Mouse (Mus musculus) forebrain, embryonic 11.5 days (tissue): Measurements from ENCODE around the gene Tspan12. TPM values are rescaled to one million over a fixed set of nuclear protein-coding genes. Genes with fewer than 3 reads are reported as not detected.
"Not testable (repeated sequence)": the region's sequence is repeated elsewhere in the genome, so short reads cannot be mapped to it uniquely, and the experiment has no call there.

Experiments
- ATAC-seq: fragments of 200-750 bp; cut with Nextera tagmentation; replicated peaks from 2 replicates; pipeline ENCODE4 v1.8.0; 2017; ENCODE audit warnings: moderate TSS enrichment; ENCODE audit not compliant: low FRiP score
- DNase-seq: peaks from one replicate; pipeline ENCODE4 v3.0.0-alpha.2; 2017; ENCODE audit warnings: low spot score
- H3K27ac ChIP-seq: fragments of 300-500 bp; sonication (generic); 2 replicates; pipeline ENCODE4 v1.5.1; 2014; ENCODE audit warnings: low read depth, low read length
- H3K27me3 ChIP-seq: fragments of 300-500 bp; sonication (generic); 2 replicates; pipeline ENCODE4 v1.6.1; 2014; ENCODE audit warnings: mild to moderate bottlenecking, low read length, mixed read lengths; ENCODE audit not compliant: control insufficient read depth, insufficient read depth
- H3K36me3 ChIP-seq: fragments of 300-500 bp; sonication (generic); 2 replicates; pipeline ENCODE4 v1.6.1; 2014; ENCODE audit warnings: mild to moderate bottlenecking, low read length, moderate library complexity, mixed read lengths; ENCODE audit not compliant: control insufficient read depth, insufficient read depth
- H3K4me1 ChIP-seq: fragments of 300-500 bp; sonication (generic); replicated peaks from 2 replicates; pipeline ENCODE4 v1.6.1; 2014; ENCODE audit warnings: low read length, mixed read lengths; ENCODE audit not compliant: control insufficient read depth, insufficient read depth
- H3K4me2 ChIP-seq: fragments of 300-500 bp; sonication (generic); 2 replicates; pipeline ENCODE4 v1.6.1; 2014; ENCODE audit warnings: low read depth, mild to moderate bottlenecking, low read length, moderate library complexity, mixed read lengths; ENCODE audit not compliant: severe bottlenecking
- H3K4me3 ChIP-seq: fragments of 300-500 bp; sonication (generic); 2 replicates; pipeline ENCODE4 v1.5.1; 2014; ENCODE audit warnings: low read depth, low read length
- H3K9ac ChIP-seq: fragments of 300-500 bp; sonication (generic); 2 replicates; pipeline ENCODE4 v1.6.1; 2014; ENCODE audit warnings: low read length
- H3K9me3 ChIP-seq: fragments of 300-500 bp; sonication (generic); 2 replicates; pipeline ENCODE4 v1.6.1; 2016; ENCODE audit warnings: low read length, mixed read lengths; ENCODE audit not compliant: control insufficient read depth
- WGBS: fragments of 180-500 bp; shearing (Covaris S2); extraction: QIAGEN DNeasy Blood & Tissue Kit; methylation state at CpG from one replicate; pipeline ENCODE4 v1.1.7; 2014; 5-methylcytosine and 5-hydroxymethylcytosine counted together
- polyA plus RNA-seq: library from polyadenylated mRNA; unstranded; fragments of >200 nt; fragmentation: Nextera tagmentation; extraction: Ambion mirVana; gene quantifications from 2 replicates; pipeline ENCODE4 v1.2.1, GENCODE M21; 2014

Tspan12 gene
- 62.5 and 63.5 TPM in 2 replicates for polyA plus RNA-seq

DNA sequence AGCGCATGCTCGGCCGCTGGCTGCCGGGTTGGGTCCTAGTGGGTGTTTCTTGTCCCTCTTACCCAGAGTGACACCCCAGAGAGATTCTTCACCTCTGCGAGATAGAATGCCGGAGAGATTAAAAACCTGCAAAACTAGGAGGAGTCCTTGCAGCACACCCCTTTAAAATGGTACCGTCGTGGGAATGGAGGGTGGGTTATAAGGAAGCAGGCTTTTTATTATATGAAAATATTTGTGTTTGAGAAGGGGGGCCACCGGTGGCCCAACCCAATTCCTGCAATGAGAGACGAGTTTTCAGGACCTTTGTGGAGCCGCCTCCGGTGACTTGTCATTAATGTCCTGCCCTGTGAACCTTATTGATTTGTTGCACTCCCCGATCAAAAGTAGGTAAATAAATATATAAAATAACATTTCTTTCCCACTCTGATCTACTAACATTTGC lies at the start of gene Tspan12:
Tspan12 (minus strand) TSS at position 172 of the 442 bp plus-strand sequence.
- ATAC-seq = peak; percentile 23; the same call in 1 of the 2 replicates

DNA sequence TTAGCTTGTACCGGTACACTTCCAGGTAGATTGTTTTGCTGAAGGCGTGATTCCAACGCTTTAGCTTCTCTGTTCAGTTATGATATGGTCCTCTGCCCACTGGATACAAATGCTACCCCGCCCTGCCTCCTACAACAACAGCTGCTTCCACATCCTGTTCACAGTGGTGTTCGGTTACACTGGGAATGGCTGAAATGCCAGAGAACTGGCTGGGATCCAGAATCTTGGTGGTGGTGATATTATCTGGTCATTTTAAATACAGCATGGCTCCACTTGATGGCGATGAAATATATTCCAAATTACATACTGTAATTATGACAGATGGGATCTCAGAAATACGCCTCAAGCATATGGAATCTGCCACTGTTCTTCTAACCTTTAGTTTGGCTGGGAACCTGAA lies 42.1 kb upstream of the Tspan12 start:
- H3K4me1 ChIP-seq = no peaks in the 10 kb centered on the region
- H3K9ac ChIP-seq = no peak overlapping the region
- no peaks in the 10 kb centered on the region for H3K9me3 ChIP-seq
- H3K27ac ChIP-seq = no peak overlapping the region
- DNase-seq (no peak), ATAC-seq (no peak)
- 86% methylated on average over 7 of the region's 7 CpGs for WGBS
- H3K36me3 ChIP-seq = no peaks in the 10 kb centered on the region
- no peaks in the 10 kb centered on the region for H3K27me3 ChIP-seq
- H3K4me3 ChIP-seq = no peak overlapping the region
- no peak overlapping the region for H3K4me2 ChIP-seq

More for the DNA sequence above, at the start of gene Tspan12:
- Histone ChIP-seq H3K4me1 (peaks cover 5% of the 10 kb centered on the region; the same call in 1 of the 2 replicates), H3K27ac (peak within 1 kb of the TSS; percentile 80), H3K4me3 (peak within 1 kb of the TSS; percentile 80), H3K36me3 (no peaks in the 10 kb centered on the region), H3K9me3 (no peaks in the 10 kb centered on the region), H3K27me3 (no peaks in the 10 kb centered on the region), H3K9ac (peak within 1 kb of the TSS; percentile 87), H3K4me2 (peak within 1 kb of the TSS; percentile 78)
- no peak for DNase-seq
- whole genome bisulfite sequencing = 2% methylated on average over 13 of the region's 13 CpGs

DNA sequence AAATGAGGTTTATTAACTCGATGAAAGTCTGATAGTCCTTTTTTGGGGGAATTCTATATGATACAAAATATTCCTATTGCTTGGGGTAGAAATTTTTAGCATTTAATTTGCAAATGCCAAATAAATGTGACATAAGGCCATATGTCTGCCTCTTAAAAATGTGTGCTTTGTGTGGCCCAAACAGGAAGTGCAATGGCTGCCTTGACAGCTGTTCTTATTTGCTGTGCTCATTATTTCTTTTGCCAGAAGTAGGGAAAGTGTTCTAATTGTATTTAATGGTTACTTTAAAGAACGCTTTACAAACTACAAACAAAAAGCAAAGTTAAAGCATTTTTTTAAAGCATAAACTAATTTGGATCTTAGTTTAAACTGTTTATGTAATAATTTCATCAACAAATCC lies 36.8 kb upstream of the Tspan12 start:
- Histone ChIP-seq H3K36me3 (no peaks in the 10 kb centered on the region), H3K9ac (no peak overlapping the region), H3K9me3 (no peaks in the 10 kb centered on the region), H3K4me3 (no peak overlapping the region), H3K27me3 (no peaks in the 10 kb centered on the region), H3K4me2 (no peak overlapping the region), H3K27ac (no peak overlapping the region), H3K4me1 (no peaks in the 10 kb centered on the region)
- DNase-seq = no peak
- WGBS = 86% methylated on average over 2 of the region's 2 CpGs
- no peak for ATAC-seq

DNA sequence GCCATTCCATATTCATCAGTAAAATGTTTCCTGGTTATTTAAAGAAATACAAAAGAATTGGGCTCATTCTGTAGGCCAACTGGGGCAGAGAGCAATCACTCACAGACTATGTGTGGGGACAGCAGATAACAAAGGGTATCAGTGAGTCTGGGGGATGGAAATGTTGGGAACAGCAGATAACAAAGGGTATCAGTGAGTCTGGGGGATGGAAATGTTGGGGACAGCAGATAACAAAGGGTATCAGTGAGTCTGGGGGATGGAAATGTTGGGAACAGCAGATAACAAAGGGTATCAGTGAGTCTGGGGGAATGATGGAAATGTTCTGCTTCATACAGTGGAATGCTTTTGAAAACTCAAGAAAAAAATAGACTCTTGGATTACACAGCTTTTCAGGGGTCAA lies 35.7 kb upstream of the Tspan12 start:
- H3K9me3 ChIP-seq, H3K4me2 ChIP-seq, H3K27me3 ChIP-seq, H3K4me1 ChIP-seq, DNase-seq, H3K36me3 ChIP-seq, ATAC-seq, H3K9ac ChIP-seq, H3K4me3 ChIP-seq, H3K27ac ChIP-seq: not testable (repeated sequence)

DNA sequence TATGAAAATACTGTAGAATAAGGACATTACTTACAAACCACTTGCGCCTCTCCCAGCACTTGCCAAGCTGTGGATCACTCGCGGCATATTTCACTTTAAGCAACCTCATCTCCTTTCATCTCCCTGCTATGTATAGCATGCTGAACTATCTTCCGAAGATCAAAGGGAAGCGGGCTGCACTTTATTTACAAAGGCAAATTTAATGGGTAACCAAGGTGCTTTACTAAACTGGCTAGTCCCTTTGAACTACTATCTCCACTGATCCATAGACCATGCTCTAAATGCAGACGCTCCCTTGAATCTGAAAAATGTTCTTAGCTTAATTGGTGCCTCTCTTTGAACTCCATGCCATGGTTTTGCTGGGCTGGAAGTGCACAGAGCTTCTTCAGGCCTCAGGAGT lies 27.2 kb upstream of the Tspan12 start:
- H3K4me1 ChIP-seq = no peaks in the 10 kb centered on the region
- H3K9ac ChIP-seq = no peak overlapping the region
- no peaks in the 10 kb centered on the region for H3K36me3 ChIP-seq
- 80% methylated on average over 6 of the region's 6 CpGs for WGBS
- DNase-seq (no peak), ATAC-seq (0 out of 2 replicates have a peak, but pooled peaks have one; percentile 33)
- no peaks in the 10 kb centered on the region for H3K9me3 ChIP-seq
- no peak overlapping the region for H3K4me2 ChIP-seq
- H3K27me3 ChIP-seq = no peaks in the 10 kb centered on the region
- no peak overlapping the region for H3K4me3 ChIP-seq
- H3K27ac ChIP-seq = no peak overlapping the region

DNA sequence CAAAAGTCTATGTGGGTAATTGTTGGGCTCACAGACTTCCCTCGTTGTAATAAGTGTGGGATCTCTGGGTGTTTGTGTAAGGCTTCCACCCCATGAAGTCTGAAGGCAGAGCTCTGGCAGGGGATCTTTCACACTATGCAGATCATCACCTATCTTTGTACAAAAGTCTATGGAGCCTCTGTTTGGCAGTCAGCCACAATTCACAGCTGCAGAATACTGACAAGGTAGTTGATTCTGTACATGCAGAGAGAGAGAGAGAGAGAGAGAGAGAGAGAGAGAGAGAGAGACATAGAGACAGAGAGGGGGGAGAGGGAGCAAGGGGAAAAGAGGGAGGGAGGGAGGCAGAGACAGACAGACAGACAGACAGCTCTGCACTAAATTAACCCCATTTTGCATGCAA lies 15.0 kb upstream of the Tspan12 start:
- H3K4me3 ChIP-seq = no peak overlapping the region
- no peaks in the 10 kb centered on the region for H3K27me3 ChIP-seq
- DNase-seq (no peak), ATAC-seq (no peak)
- H3K27ac ChIP-seq = no peak overlapping the region
- 71% methylated on average over 1 of the region's 1 CpGs for WGBS
- H3K9ac ChIP-seq = no peak overlapping the region
- no peaks in the 10 kb centered on the region for H3K9me3 ChIP-seq
- H3K36me3 ChIP-seq = no peaks in the 10 kb centered on the region
- H3K4me2 ChIP-seq = no peak overlapping the region
- no peaks in the 10 kb centered on the region for H3K4me1 ChIP-seq

DNA sequence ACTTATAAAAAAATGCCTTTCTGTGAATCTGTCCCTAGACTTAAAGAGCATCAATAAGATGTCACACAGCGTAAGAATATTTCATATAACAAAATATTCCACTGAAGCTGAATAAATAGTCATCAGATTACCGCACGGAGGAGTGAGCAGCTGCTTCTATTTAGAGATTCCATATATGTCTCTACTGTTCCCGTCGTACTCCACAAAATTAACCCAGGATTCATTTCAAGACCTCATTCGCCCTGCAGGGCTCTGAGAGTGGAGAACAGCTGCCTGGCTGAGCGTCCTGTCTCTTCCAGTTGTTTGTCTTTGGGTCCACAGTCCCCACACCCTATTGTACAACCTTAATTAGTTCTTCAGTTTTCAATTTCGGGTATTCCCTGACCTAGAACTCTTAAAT lies 11.9 kb upstream of the Tspan12 start:
- Histone ChIP-seq H3K4me1 (no peaks in the 10 kb centered on the region), H3K9me3 (no peaks in the 10 kb centered on the region), H3K36me3 (no peaks in the 10 kb centered on the region), H3K4me3 (no peak overlapping the region), H3K4me2 (no peak overlapping the region), H3K9ac (no peak overlapping the region), H3K27ac (no peak overlapping the region), H3K27me3 (no peaks in the 10 kb centered on the region)
- WGBS = 66% methylated on average over 8 of the region's 8 CpGs
- ATAC-seq (no peak), DNase-seq (no peak)

DNA sequence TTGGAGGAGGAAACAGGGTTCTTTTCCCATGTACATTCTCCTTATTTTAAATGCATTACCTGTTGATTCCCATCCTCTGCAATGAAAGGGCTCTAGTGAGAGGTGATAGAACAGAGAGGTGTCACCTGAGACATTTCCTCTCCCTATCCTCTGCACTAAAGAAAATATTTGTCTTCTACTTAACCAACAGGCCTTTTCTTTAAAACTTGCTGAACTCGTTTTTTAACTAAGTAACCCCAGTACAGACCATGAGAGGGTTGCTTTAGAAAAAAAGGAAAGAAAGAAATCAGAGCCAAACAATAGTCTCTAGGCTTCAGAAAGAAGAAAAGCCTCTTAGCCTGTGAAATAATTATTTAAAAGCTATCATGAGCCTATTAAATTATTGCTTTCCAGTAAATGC lies 11.2 kb upstream of the Tspan12 start:
- Histone ChIP-seq H3K4me1 (no peaks in the 10 kb centered on the region), H3K36me3 (no peaks in the 10 kb centered on the region), H3K4me3 (no peak overlapping the region), H3K9ac (no peak overlapping the region), H3K9me3 (no peaks in the 10 kb centered on the region), H3K4me2 (no peak overlapping the region), H3K27ac (no peak overlapping the region), H3K27me3 (no peaks in the 10 kb centered on the region)
- WGBS = 14% methylated on average over 1 of the region's 1 CpGs
- no peak for ATAC-seq
- DNase-seq = no peak

DNA sequence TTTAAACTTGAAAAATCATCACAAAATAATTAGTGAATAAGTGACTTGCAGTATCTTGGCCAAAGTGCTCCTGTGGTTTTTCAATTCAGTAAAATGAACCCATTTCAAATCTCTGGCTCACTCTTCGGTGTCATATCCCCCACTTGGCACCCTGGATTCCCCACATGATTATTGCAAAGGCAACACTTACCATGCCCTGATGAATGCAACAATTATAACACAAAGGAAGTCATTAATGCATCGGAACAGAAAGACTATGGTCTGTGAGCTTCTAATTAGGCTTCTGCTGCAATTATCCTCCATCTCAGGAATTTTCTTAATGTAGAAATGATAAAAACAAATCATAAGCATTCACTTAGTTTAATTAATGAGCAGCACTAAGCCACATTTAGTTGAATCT lies 9.0 kb upstream of the Tspan12 start:
- WGBS = 48% methylated on average over 2 of the region's 2 CpGs
- Histone ChIP-seq H3K27ac (no peak overlapping the region), H3K9ac (no peak overlapping the region), H3K27me3 (no peaks in the 10 kb centered on the region), H3K36me3 (no peaks in the 10 kb centered on the region), H3K4me1 (0 out of 2 replicates have a peak, but pooled peaks cover 2% of the 10 kb centered on the region), H3K9me3 (no peaks in the 10 kb centered on the region), H3K4me3 (no peak overlapping the region), H3K4me2 (no peak overlapping the region)
- no peak for DNase-seq
- no peak for ATAC-seq
